Mouse (Mus musculus) neural tube, embryonic 15.5 days (tissue): ENCODE data around the gene Plpp3. TPM values are rescaled to one million over a fixed set of nuclear protein-coding genes. Genes with fewer than 3 reads are reported as not detected.

Experiments used
- ATAC-seq: fragments of 200-750 bp; cut with Nextera tagmentation; 2 replicates; pipeline ENCODE4 v1.8.0; 2017; ENCODE audit warnings: mild to moderate bottlenecking, moderate TSS enrichment, moderate library complexity; ENCODE audit not compliant: low FRiP score
- H3K27ac ChIP-seq: fragments of 300-500 bp; sonication (generic); replicated peaks from 2 replicates; pipeline ENCODE4 v1.5.1; 2015; ENCODE audit warnings: mild to moderate bottlenecking, inconsistent platforms
- H3K27me3 ChIP-seq: fragments of 300-500 bp; sonication (generic); replicated peaks from 2 replicates; pipeline ENCODE4 v1.6.1; 2015; ENCODE audit warnings: inconsistent platforms
- H3K36me3 ChIP-seq: fragments of 300-500 bp; sonication (generic); 2 replicates; pipeline ENCODE4 v1.6.1; 2015; ENCODE audit warnings: inconsistent platforms
- H3K4me1 ChIP-seq: fragments of 300-500 bp; sonication (generic); 2 replicates; pipeline ENCODE4 v1.6.1; 2015; ENCODE audit warnings: inconsistent platforms
- H3K4me2 ChIP-seq: fragments of 300-500 bp; sonication (generic); 2 replicates; pipeline ENCODE4 v1.6.1; 2015; ENCODE audit warnings: inconsistent platforms, mild to moderate bottlenecking, moderate library complexity
- H3K4me3 ChIP-seq: fragments of 300-500 bp; sonication (generic); replicated peaks from 2 replicates; pipeline ENCODE4 v1.5.1; 2015; ENCODE audit warnings: mild to moderate bottlenecking, inconsistent platforms
- H3K9ac ChIP-seq: fragments of 300-500 bp; sonication (generic); replicated peaks from 2 replicates; pipeline ENCODE4 v1.6.1; 2015; ENCODE audit warnings: mild to moderate bottlenecking, inconsistent platforms
- H3K9me3 ChIP-seq: fragments of 300-500 bp; sonication (generic); replicated peaks from 2 replicates; pipeline ENCODE4 v1.6.1; 2016; ENCODE audit warnings: inconsistent platforms
- WGBS: fragments of 180-500 bp; shearing (Covaris S2); methylation state at CpG from one replicate; pipeline ENCODE4 v1.1.7; 2015; ENCODE audit warnings: mixed read lengths; 5-methylcytosine and 5-hydroxymethylcytosine counted together
- polyA plus RNA-seq: library from polyadenylated mRNA; unstranded; fragments of >200 nt; fragmentation: Nextera tagmentation; extraction: Ambion mirVana; gene quantifications from 2 replicates; pipeline ENCODE4 v1.2.1, GENCODE M21; 2015

Gene Plpp3
- polyA plus RNA-seq, 1 experiment from 2014 or later: 73.6 TPM

DNA sequence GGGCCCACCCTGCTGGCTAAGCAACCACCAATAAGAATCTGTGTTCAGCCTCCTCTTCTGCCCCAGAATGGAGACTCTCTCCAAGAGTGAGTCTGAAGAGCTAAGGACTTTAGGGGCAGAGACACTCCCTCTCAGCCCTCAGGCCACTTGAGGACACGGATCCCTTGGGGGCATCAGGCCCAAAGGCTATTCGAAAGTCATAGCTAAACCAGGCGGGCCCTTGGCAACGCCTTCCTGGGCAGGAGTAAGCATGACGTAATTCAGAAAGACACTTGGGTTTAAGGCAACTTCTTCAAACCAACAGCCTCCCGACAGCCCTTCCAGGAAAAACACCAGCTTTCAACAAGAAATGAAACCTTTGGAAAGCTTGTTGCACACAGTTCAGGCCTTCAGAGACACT is 114.0 kb downstream of the Plpp3 start:
- ATAC-seq: no peak
- no peaks in the 10 kb centered on the region for H3K36me3 ChIP-seq

DNA sequence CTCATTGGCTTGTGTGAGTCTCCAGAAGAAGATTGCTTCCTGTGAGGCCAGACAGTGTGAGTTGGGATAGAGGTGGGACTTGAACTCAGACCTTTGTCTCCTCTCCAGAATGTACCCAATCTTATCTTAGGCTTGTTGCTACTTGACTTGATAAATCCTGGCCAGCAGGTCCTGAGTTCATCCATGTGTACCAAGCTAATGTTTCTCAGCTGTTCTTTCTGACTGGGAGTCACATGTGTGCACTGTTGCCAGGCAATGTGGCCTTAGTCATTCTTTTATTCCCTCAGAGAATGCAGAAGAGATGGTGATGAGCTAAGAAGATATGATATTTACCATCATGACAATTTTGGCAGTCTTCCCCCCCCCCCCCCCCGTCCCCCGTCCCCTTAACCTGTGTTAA is 115.9 kb downstream of the Plpp3 start:
- no peak for ATAC-seq
- 59% methylated on average over 2 of the region's 2 CpGs for WGBS
- Histone ChIP-seq H3K27ac (no peak overlapping the region), H3K9me3 (no peaks in the 10 kb centered on the region), H3K27me3 (no peaks in the 10 kb centered on the region), H3K4me2 (no peak overlapping the region), H3K9ac (no peak overlapping the region), H3K4me1 (peaks cover 12% of the 10 kb centered on the region), H3K36me3 (no peaks in the 10 kb centered on the region), H3K4me3 (no peak overlapping the region)

More for the DNA sequence above, 114.0 kb downstream of the Plpp3 start:
- Histone ChIP-seq H3K4me1 (peaks cover 8% of the 10 kb centered on the region), H3K4me3 (no peak overlapping the region), H3K4me2 (no peak overlapping the region), H3K9me3 (no peaks in the 10 kb centered on the region), H3K27me3 (no peaks in the 10 kb centered on the region), H3K27ac (no peak overlapping the region), H3K9ac (no peak overlapping the region)
- 86% methylated on average over 6 of the region's 6 CpGs for WGBS

DNA sequence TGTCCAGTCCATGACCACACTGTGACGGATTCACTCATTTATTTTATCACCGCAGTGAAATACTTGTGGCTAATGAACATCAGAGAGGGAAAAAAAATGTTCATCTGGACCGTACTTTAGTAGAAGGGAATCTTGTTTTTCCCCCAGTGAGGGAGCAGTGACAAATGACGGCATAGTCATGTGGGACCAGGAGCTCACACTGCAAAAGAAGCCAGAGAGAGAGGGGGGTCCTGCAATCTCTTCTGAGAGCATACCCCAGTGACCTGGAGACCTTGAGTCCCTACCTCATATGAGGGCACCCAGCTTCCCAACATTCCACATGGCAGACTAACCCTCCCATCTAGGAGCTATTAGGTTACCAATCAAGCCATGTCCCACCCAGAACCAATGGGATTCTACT is 116.3 kb downstream of the Plpp3 start:
- H3K27me3 ChIP-seq: no peaks in the 10 kb centered on the region
- no peak overlapping the region for H3K4me2 ChIP-seq
- H3K27ac ChIP-seq: no peak overlapping the region
- WGBS: 87% methylated on average over 4 of the region's 4 CpGs
- no peak overlapping the region for H3K4me3 ChIP-seq
- H3K9me3 ChIP-seq: no peaks in the 10 kb centered on the region
- H3K4me1 ChIP-seq: peaks cover 12% of the 10 kb centered on the region
- no peak for ATAC-seq
- H3K9ac ChIP-seq: no peak overlapping the region
- no peaks in the 10 kb centered on the region for H3K36me3 ChIP-seq

DNA sequence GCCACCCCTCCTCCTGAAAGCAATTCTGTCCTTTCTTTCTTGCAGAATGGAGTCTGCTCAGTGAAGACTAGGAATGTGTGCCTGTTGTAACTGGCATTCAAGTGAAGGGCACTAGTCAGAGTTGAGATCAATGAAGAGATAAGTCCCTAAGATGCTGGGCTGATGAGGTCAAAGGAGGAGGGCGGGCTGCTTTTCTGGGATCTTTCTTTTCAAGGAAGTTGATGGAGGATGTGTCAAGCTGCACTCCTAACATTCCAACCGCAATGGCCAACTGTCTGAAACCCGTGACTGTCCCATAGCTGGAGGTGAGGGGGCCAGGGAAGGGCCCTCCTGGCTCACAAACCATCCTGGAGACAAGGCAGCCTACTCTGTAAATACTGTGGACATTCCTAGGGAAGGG is 118.5 kb downstream of the Plpp3 start:
- no peaks in the 10 kb centered on the region for H3K27me3 ChIP-seq
- peaks cover 12% of the 10 kb centered on the region for H3K4me1 ChIP-seq
- no peak for ATAC-seq
- H3K4me2 ChIP-seq: no peak overlapping the region
- no peaks in the 10 kb centered on the region for H3K9me3 ChIP-seq
- H3K9ac ChIP-seq: no peak overlapping the region
- H3K4me3 ChIP-seq: no peak overlapping the region
- no peak overlapping the region for H3K27ac ChIP-seq
- 46% methylated on average over 3 of the region's 3 CpGs for WGBS
- H3K36me3 ChIP-seq: no peaks in the 10 kb centered on the region

DNA sequence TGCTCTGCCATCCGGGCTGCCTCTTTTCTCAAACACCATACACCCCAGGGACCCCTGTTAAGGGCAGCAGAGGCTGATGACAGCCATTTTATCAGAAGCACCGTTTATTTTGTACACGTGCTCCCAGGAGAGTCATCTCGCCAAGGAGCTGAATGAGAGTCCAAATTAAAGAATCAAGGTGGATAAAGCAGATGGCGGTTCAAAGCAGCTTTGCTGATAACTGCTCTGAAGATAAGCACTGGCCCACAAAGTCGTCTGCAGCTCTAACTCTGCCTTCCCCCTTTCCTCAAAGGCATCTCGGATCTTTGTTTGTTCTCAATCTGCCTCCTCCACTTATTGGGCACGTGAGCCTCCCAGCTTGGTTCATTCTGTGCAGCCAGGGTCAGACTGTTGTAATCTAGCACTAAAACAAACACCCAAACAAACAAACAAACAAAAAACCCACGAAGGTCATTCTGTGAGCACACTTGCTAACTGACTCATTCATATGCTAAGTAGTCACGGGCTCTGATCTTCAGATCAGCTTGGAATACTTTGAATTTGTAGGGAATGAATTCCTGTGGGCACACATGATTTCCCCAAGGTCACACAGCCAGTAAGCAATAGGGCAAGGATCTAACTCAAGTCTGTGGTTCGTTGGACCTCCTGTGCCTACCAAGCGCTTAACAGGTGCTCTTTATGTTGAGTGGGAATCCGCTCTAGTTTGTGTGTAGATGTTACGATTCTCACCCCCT is 119.1 kb downstream of the Plpp3 start:
- no peak overlapping the region for H3K27ac ChIP-seq
- no peak overlapping the region for H3K9ac ChIP-seq

DNA sequence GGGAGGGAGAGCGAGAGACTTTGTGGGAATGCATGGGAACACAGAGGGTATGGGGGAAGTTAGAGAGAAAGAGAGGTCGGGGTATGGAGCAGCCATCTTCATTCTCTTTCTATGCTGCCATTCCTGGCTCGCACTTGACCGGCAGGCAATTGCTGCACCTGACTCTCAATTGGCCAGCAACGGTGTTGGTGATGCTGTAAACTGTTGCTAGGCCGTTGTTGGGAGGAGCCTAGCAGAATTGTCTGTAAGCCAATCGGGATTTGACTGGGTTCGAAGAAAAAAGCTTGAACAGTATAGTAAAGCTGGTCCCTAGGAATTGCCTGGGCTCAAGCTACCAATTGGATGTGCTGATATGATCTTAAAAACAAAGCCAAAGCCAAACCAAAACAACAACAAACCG is 121.0 kb downstream of the Plpp3 start:
- Histone ChIP-seq H3K36me3 (no peaks in the 10 kb centered on the region), H3K4me1 (peaks cover 27% of the 10 kb centered on the region), H3K9me3 (no peaks in the 10 kb centered on the region), H3K4me3 (no peak overlapping the region), H3K27me3 (no peaks in the 10 kb centered on the region), H3K9ac (no peak overlapping the region), H3K27ac (no peak overlapping the region), H3K4me2 (no peak overlapping the region)
- 51% methylated on average over 9 of the region's 9 CpGs for WGBS
- no peak for ATAC-seq

More for the DNA sequence above, 119.1 kb downstream of the Plpp3 start:
- Histone ChIP-seq H3K4me2 (no peak overlapping the region), H3K9me3 (no peaks in the 10 kb centered on the region), H3K4me3 (no peak overlapping the region), H3K4me1 (peaks cover 13% of the 10 kb centered on the region), H3K36me3 (no peaks in the 10 kb centered on the region), H3K27me3 (no peaks in the 10 kb centered on the region)
- no peak for ATAC-seq
- WGBS: 41% methylated on average over 14 of the region's 14 CpGs

DNA sequence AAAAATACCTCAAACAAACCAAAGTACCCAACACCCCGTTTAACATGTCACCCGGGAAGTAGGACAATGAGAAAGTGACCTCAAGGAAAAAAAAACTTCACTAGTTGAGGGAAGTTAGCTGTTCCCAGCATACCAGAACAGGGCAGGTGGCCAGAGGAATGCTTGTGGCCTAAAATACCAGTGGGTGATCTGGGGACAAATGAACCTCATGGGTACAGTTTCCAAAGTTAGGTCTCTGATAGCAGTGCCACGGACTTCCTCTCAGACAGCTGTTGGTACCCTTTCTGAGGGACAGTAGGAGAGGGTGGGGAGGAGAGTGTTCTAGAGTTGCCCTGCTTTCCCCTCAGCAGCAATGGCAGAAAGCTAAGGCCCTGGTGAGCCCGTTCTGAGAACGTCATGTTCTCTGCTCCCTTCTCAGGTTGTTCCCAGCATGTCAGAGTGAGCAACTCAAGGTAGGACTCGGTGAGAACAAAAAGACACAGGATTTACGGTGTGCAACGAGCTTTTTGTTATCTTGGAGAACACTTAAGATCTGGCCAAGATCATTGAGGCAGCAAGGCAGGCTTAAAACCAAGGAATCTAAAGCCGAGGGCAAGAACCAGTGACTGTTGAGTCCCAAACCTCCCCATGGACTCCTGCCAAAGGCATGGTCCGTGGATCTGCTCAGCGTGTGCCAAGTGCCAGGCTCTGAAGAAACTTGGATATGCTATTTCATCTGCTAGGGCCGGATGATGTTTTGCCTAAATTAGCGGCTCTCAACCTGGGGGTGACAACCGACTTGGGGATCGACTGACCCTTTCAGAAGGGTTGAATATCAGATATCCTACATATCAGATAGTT is 121.6 kb downstream of the Plpp3 start:
- Histone ChIP-seq H3K4me3 (no peak overlapping the region), H3K27ac (no peak overlapping the region), H3K9ac (no peak overlapping the region), H3K4me1 (peaks cover 27% of the 10 kb centered on the region), H3K4me2 (no peak overlapping the region), H3K27me3 (no peaks in the 10 kb centered on the region), H3K9me3 (no peaks in the 10 kb centered on the region), H3K36me3 (no peaks in the 10 kb centered on the region)
- no peak for ATAC-seq
- WGBS: 85% methylated on average over 15 of the region's 15 CpGs

DNA sequence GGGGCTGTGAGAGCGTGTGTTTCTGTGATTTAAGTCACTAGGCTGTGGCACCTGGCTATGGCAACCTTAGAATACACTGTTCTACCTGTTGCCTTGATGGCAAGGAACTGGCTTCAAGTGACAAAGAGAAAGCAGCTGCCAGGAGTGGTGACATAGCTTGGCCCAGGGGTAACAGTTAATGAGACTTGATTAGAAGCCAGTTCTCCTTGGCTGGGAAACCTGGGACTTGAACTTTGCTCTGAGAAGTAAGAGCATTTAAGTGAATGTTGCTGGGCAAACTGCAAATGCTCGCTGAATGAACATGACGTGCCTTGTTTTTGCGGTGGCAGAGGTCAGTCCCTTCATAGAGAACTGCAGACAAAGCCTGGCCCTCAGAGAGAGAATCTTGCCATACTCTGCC is 122.7 kb downstream of the Plpp3 start:
- no peak overlapping the region for H3K4me3 ChIP-seq
- no peak overlapping the region for H3K4me2 ChIP-seq
- peaks cover 27% of the 10 kb centered on the region for H3K4me1 ChIP-seq
- H3K27me3 ChIP-seq: no peaks in the 10 kb centered on the region
- no peaks in the 10 kb centered on the region for H3K9me3 ChIP-seq
- H3K36me3 ChIP-seq: no peaks in the 10 kb centered on the region
- 74% methylated on average over 4 of the region's 4 CpGs for WGBS
- no peak for ATAC-seq
- H3K27ac ChIP-seq: no peak overlapping the region
- H3K9ac ChIP-seq: no peak overlapping the region

DNA sequence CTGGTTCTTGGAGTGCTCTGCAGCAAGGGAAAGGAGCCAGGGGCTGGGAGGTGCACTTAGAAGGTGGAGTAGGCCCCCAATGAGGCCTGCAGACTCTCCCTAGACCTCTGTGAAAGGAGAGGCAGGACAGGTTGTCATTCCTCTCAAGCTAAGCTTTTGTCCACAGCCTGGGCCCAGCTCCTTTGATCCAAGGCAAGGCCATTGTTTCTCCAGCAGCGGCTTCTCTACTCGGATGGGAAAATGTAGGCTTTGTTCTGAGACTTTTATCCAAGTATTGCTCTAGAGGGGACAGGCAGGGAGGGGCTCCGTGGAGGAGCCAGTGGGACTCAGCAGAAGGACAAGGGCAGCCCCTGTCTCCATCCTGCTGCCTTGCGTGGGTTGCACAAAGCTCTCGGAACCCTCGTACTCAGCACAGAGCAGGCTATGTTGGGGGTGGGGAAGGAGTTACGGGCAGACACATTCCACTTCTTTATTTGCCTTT is 124.6 kb downstream of the Plpp3 start:
- H3K9ac ChIP-seq: no peak overlapping the region
- no peaks in the 10 kb centered on the region for H3K36me3 ChIP-seq
- H3K4me2 ChIP-seq: no peak overlapping the region
- peaks cover 15% of the 10 kb centered on the region for H3K4me1 ChIP-seq
- no peak for ATAC-seq
- H3K4me3 ChIP-seq: no peak overlapping the region
- no peaks in the 10 kb centered on the region for H3K9me3 ChIP-seq
- 15% methylated on average over 7 of the region's 7 CpGs for WGBS
- no peak overlapping the region for H3K27ac ChIP-seq
- H3K27me3 ChIP-seq: no peaks in the 10 kb centered on the region

Other genes with a start within 250 kb of the Plpp3 start
- gene Fyb2, start 243.9 kb upstream of the Plpp3 start, polyA plus RNA-seq: 0.22 and 0.80 TPM in 2 replicates
- gene Prkaa2, start 47.5 kb upstream of the Plpp3 start, polyA plus RNA-seq: 9.6 and 10.7 TPM in 2 replicates